In genomic region chr14:27493516-27493915, GRCm38 (mm10) we compare ENCODE assay signal across 15 mouse cellular contexts. TPM values are rescaled to one million over a fixed set of nuclear protein-coding genes. Genes with fewer than 3 reads are reported as not detected.
A peak's percentile ranks its signal among the peaks of the same experiment; 100 is the strongest.
DNase-seq lines count a peak whose midpoint lies in the region; ATAC-seq and TF ChIP-seq lines count a peak whose summit lies in the region.
"Had no signal": no experiment of that assay in that cellular context is flagged by ENCODE, and none has a peak within 500 bp of the region (broad histone marks: within the 10 kb centered on the region; RNA-seq: fewer than 3 reads in every experiment).

No protein-coding gene starts in this region.

- H3K27me3 ChIP-seq in hindbrain, postnatal 0 days (ENCODE audit: insufficient read depth, low read length): no peaks in the 10 kb centered on the region
- no peaks in the 10 kb centered on the region for H3K27me3 ChIP-seq in hindbrain, embryonic 16.5 days (replicated peaks; ENCODE audit: control insufficient read depth, insufficient read depth, low read length)
- H3K27me3 ChIP-seq in G1E (ENCODE audit: insufficient read depth, low read length): no peaks in the 10 kb centered on the region
- H3K27me3 ChIP-seq: liver, embryonic 13.5 days; stomach, embryonic 15.5 days had no signal

- H3K27ac ChIP-seq in hindbrain, postnatal 0 days: no peak overlapping the region
- H3K27ac ChIP-seq in hindbrain, embryonic 16.5 days (ENCODE audit: low read depth, low read length): no peak overlapping the region
- H3K27ac ChIP-seq: heart, embryonic 10.5 days; liver, embryonic 13.5 days; stomach, embryonic 15.5 days had no signal

- no peak overlapping the region for H3K4me3 ChIP-seq in hindbrain, postnatal 0 days (ENCODE audit: low read length)
- H3K4me3 ChIP-seq in hindbrain, embryonic 16.5 days (ENCODE audit: low read length): no peak overlapping the region
- H3K4me3 ChIP-seq in G1E (ENCODE audit: low read depth, low read length): no peak overlapping the region
- H3K4me3 ChIP-seq: heart, embryonic 10.5 days; liver, embryonic 13.5 days; stomach, embryonic 15.5 days had no signal

- WGBS in hindbrain, postnatal 0 days: 91% methylated on average over 4 of the region's 4 CpGs
- WGBS in hindbrain, embryonic 16.5 days: 93% methylated on average over 4 of the region's 4 CpGs

- peak; percentile 20; the same call in 1 of the 2 replicates for TF ChIP-seq CTCF in hindbrain, postnatal 0 days (IDR thresholded peaks at IDR 0.05; ENCODE audit: low read depth)
- no peak for TF ChIP-seq CTCF in G1E (IDR thresholded peaks at IDR 0.05; ENCODE audit: low read depth, low read length)

- peak; percentile 3 for DNase-seq in hindbrain, postnatal 0 days (ENCODE audit: low spot score)
- peak; percentile 9 for DNase-seq in right cerebral cortex, postnatal 4 days
- no peak for DNase-seq in right cerebral cortex, adult 2 months (ENCODE audit: low spot score in 2 of 2)
- no peak for DNase-seq in G1E (ENCODE audit: low spot score)
- DNase-seq in layer of hippocampus, adult 9-10 months (ENCODE audit: low spot score): no peak
- DNase-seq in cerebellum, adult 11 months: no peak
- DNase-seq: adrenal gland, postnatal 25 days; heart, postnatal 36 days; kidney, adult 11 months; kidney, postnatal 4 days; liver, embryonic 13.5 days had no signal

- no peaks in the 10 kb centered on the region for H3K4me1 ChIP-seq in hindbrain, postnatal 0 days (ENCODE audit: insufficient read depth, low read length)
- no peaks in the 10 kb centered on the region for H3K4me1 ChIP-seq in hindbrain, embryonic 16.5 days (ENCODE audit: control insufficient read depth, insufficient read depth, low read depth, low read length)
- H3K4me1 ChIP-seq in G1E (ENCODE audit: insufficient read depth, low read depth, low read length): peaks cover 9% of the 10 kb centered on the region; the same call in 1 of the 2 replicates
- H3K4me1 ChIP-seq: heart, embryonic 10.5 days; stomach, embryonic 15.5 days had no signal

- ATAC-seq in hindbrain, postnatal 0 days: no peak
- ATAC-seq in hindbrain, embryonic 16.5 days: no peak
- ATAC-seq in G1E (ENCODE audit: extremely low read depth, insufficient number of reproducible peaks, low FRiP score, poor library complexity, severe bottlenecking): 0 out of 2 replicates have a peak, but pooled peaks have one; percentile 45
- peak; percentile 65 for ATAC-seq in megakaryocyte progenitor cell, adult 5-6 weeks (replicated peaks; ENCODE audit: poor library complexity)

- no peak overlapping the region for H3K4me2 ChIP-seq in hindbrain, postnatal 0 days (ENCODE audit: low read depth, low read length)
- H3K4me2 ChIP-seq in hindbrain, embryonic 16.5 days (ENCODE audit: low read length): no peak overlapping the region
- H3K4me2 ChIP-seq: liver, embryonic 13.5 days; stomach, embryonic 15.5 days had no signal

- no peak overlapping the region for H3K9ac ChIP-seq in hindbrain, postnatal 0 days (replicated peaks; ENCODE audit: low read length)
- no peak overlapping the region for H3K9ac ChIP-seq in hindbrain, embryonic 16.5 days (ENCODE audit: low read depth, low read length)
- H3K9ac ChIP-seq: liver, embryonic 13.5 days; stomach, embryonic 15.5 days had no signal

- H3K9me3 ChIP-seq in hindbrain, postnatal 0 days (ENCODE audit: low read length): no peaks in the 10 kb centered on the region
- no peaks in the 10 kb centered on the region for H3K9me3 ChIP-seq in hindbrain, embryonic 16.5 days (ENCODE audit: control insufficient read depth, low read length)
- no peaks in the 10 kb centered on the region for H3K9me3 ChIP-seq in G1E (replicated peaks)
- H3K9me3 ChIP-seq: heart, embryonic 10.5 days; liver, embryonic 13.5 days; stomach, embryonic 15.5 days had no signal

- H3K36me3 ChIP-seq in hindbrain, postnatal 0 days (ENCODE audit: insufficient read depth, low read length): peaks cover 38% of the 10 kb centered on the region; the same call in 1 of the 2 replicates
- H3K36me3 ChIP-seq in hindbrain, embryonic 16.5 days (ENCODE audit: control insufficient read depth, insufficient read depth, low read length): peaks cover 33% of the 10 kb centered on the region
- H3K36me3 ChIP-seq in G1E (replicated peaks): peaks cover 94% of the 10 kb centered on the region

RNA-seq across cellular contexts. Expression of gene Ccdc66, which starts 14.7 kb away (rescaled TPM):
- 2.6 and 3.1 TPM in 2 replicates for total RNA-seq in hindbrain, postnatal 0 days (2014; rRNA removed)
- 5.6 and 9.2 TPM in 2 replicates for polyA plus RNA-seq in hindbrain, postnatal 0 days (2015; fragmentation: Nextera tagmentation; extraction: Ambion mirVana)
- 10.3 and 12.7 TPM in 2 replicates for polyA plus RNA-seq in hindbrain, embryonic 16.5 days (2015; fragmentation: Nextera tagmentation; extraction: Ambion mirVana)
- total RNA-seq in G1E (2014; fragmentation: Nextera tagmentation) (33.9 and 40.0 TPM in 2 replicates), G1E (2017) (15.2 and 21.0 TPM in 2 replicates)
- polyA plus RNA-seq in G1E (2012): 1.0 and 1.9 TPM in 2 replicates
- 13.1 and 14.2 TPM in 2 replicates for total RNA-seq in megakaryocyte progenitor cell, adult 5-6 weeks (2015)
- 13.4 and 16.0 TPM in 2 replicates for total RNA-seq in megakaryocyte progenitor cell, adult 5-6 weeks (2017)

Comparison
In these comparisons a context has a peak if more than half of its experiments do, and no peak if none do; other contexts are left out.
1. DNase-seq: peak in hindbrain, postnatal 0 days (single experiment) and right cerebral cortex, postnatal 4 days (single experiment); none in right cerebral cortex, adult 2 months (0 of 2), G1E (single experiment), layer of hippocampus, adult 9-10 months (single experiment) and cerebellum, adult 11 months (single experiment).
2. ATAC-seq: peak in G1E (single experiment) and megakaryocyte progenitor cell, adult 5-6 weeks (single experiment); none in hindbrain, postnatal 0 days (single experiment) and hindbrain, embryonic 16.5 days (single experiment).